1 mouse cellular context compared by ENCODE assay signal in the genomic region with DNA sequence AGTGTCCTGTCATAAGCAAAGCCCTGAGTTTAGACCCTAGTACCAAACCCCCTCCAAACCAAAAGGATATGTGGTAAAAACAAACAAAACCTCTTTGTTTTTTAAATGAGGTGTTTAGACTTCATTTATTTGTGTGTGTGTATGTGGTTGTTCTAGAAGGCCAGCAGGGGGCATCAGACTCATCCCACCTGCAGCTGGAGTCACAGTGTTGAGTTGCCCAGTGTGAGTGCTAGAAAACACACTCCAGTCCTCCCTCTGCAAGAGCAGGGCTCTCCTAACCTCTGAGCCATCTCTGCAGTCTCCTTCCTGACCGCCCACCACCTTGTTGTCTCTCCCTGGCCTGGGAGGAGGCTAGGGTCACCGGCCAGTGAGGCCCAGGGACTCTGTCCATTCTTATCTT.
TF ChIP-seq lines count a peak whose summit lies in the region.

No protein-coding gene starts in this region.

TF ChIP-seq in ES-E14, 5 proteins besides CTCF, POLR2A, EP300 and RAD21:
- TF ChIP-seq ZC3H11A (IDR thresholded peaks at IDR 0.05; ENCODE audit: borderline replicate concordance, low read depth, low read length) (peak; percentile 2; the same call in 1 of the 2 replicates), CHD2 (IDR thresholded peaks at IDR 0.05; ENCODE audit: low read depth, low read length) (no peak)
